Mouse (Mus musculus) midbrain, embryonic 11.5 days (tissue): ENCODE results near the gene Uba5. TPM values are rescaled to one million over a fixed set of nuclear protein-coding genes. Genes with fewer than 3 reads are reported as not detected.
A peak's percentile ranks its signal among the peaks of the same experiment; 100 is the strongest.

Experiments
- ATAC-seq: fragments of 200-750 bp; cut with Nextera tagmentation; 2 replicates; pipeline ENCODE4 v1.8.0; 2017; ENCODE audit warnings: moderate TSS enrichment, moderate library complexity; ENCODE audit not compliant: low FRiP score
- DNase-seq: peaks from one replicate; pipeline ENCODE4 v3.0.0; 2015; ENCODE audit warnings: low spot score; ENCODE audit errors: missing footprints
- H3K27ac ChIP-seq: fragments of 300-500 bp; sonication (generic); 2 replicates; pipeline ENCODE4 v1.5.1; 2014; ENCODE audit warnings: low read depth, low read length
- H3K27me3 ChIP-seq: fragments of 300-500 bp; sonication (generic); 2 replicates; pipeline ENCODE4 v1.6.1; 2014; ENCODE audit warnings: mild to moderate bottlenecking, low read length, moderate library complexity, mixed read lengths; ENCODE audit not compliant: control insufficient read depth, insufficient read depth
- H3K36me3 ChIP-seq: fragments of 300-500 bp; sonication (generic); 2 replicates; pipeline ENCODE4 v1.6.1; 2014; ENCODE audit warnings: mild to moderate bottlenecking, low read length, moderate library complexity, mixed read lengths; ENCODE audit not compliant: control insufficient read depth, insufficient read depth
- H3K4me1 ChIP-seq: fragments of 300-500 bp; sonication (generic); 2 replicates; pipeline ENCODE4 v1.6.1; 2014; ENCODE audit warnings: low read length; ENCODE audit not compliant: control insufficient read depth, insufficient read depth
- H3K4me2 ChIP-seq: fragments of 300-500 bp; sonication (generic); 2 replicates; pipeline ENCODE4 v1.6.1; 2014; ENCODE audit warnings: mild to moderate bottlenecking, moderate library complexity
- H3K4me3 ChIP-seq: fragments of 300-500 bp; sonication (generic); 2 replicates; pipeline ENCODE4 v1.5.1; 2014; ENCODE audit warnings: low read depth, low read length
- H3K9ac ChIP-seq: fragments of 300-500 bp; sonication (generic); 2 replicates; pipeline ENCODE4 v1.6.1; 2014; ENCODE audit warnings: low read length
- H3K9me3 ChIP-seq: fragments of 300-500 bp; sonication (generic); 2 replicates; pipeline ENCODE4 v1.6.1; 2016; ENCODE audit warnings: low read length; ENCODE audit not compliant: control insufficient read depth
- WGBS: fragments of 180-500 bp; shearing (Covaris S2); extraction: QIAGEN DNeasy Blood & Tissue Kit; methylation state at CpG from one replicate; pipeline ENCODE4 v1.1.7; 2014; 5-methylcytosine and 5-hydroxymethylcytosine counted together
- polyA plus RNA-seq: library from polyadenylated mRNA; unstranded; fragments of >200 nt; fragmentation: Nextera tagmentation; extraction: Ambion mirVana; gene quantifications from 2 replicates; pipeline ENCODE4 v1.2.1, GENCODE M21; 2014

The Uba5 gene
- polyA plus RNA-seq, 1 experiment from 2014 or later, result 62.5 TPM

DNA sequence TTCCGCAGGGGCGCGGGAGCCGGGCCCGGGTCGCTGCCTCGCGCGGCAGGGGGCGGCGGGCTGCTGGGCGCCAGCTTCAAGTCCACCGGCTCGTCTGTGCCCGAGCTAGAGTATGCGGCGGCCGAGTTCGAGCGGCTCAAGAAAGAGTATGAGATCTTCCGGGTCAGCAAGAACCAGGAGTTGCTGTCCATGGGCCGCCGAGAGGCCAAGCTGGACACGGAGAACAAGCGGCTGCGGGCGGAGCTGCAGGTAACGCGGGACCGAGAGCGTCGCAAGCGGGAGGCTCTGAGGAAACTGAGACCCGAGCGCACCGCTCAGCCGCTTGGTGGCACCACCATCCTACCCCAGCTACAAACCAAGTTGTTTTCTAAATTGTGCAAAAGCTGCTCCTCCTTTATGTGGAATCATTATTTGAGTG is 60.0 kb downstream of the Uba5 start:
- WGBS, result under 1% methylated on average over 36 of the region's 37 CpGs
- Histone ChIP-seq H3K9me3 (no peaks in the 10 kb centered on the region), H3K27ac (peak overlapping the region; percentile 7; the same call in 1 of the 2 replicates), H3K36me3 (no peaks in the 10 kb centered on the region), H3K9ac (peak overlapping the region; percentile 62), H3K27me3 (no peaks in the 10 kb centered on the region), H3K4me3 (peak overlapping the region; percentile 60), H3K4me2 (peak overlapping the region; percentile 75), H3K4me1 (no peaks in the 10 kb centered on the region)
- DNase-seq (peak; percentile 95), ATAC-seq (peak; percentile 49)

DNA sequence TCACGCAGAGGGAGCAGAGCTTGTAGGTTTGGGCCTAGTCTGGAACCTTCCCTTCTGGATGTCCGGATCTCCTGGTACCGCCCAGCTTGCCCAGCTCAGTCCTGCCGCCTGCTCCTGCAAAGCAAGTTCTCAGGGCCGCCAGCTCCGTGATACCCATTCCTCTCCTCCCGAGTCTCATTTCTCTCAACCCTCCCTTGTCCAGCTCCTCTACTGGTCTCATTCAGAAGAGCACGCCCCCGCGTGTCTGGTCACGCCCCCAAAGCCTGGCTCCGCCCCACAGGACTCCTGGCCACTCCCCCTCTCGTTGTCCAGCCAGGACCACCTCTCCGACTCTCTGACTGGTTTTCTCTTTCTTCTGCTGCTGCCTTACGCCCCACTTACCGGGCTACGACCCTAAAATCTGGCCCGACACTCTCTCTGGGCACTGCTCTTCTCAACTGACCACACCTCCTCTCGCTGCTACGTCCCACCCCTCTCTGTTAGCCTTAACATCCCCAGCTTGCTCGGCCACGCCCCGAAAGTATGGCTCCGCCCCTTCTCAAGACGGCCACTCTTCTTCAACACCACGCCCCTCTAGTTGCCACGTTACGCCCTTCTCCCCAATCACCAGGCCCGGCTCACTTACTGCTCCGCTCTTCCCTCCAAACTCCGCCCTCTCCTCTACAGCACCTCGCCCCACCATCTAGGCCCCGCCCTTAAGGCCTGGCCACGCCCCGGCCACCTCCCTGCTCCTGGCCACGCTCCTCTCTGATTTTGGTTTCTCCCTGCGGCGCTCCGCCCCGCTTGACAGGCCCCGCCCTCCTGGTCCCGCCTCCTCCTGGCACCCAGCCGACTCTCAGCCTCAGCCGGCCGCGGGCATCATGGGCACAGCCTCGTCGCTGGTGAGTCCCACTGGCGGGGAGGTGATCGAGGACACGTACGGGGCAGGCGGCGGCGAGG is 60.7 kb downstream of the Uba5 start, which contains the start of gene Nphp3:
Gene Nphp3, plus strand, starts transcription at position 624 of the 939 bp plus-strand sequence.
- Histone ChIP-seq H3K9me3 (no peaks in the 10 kb centered on the region), H3K4me1 (no peaks in the 10 kb centered on the region), H3K27me3 (no peaks in the 10 kb centered on the region), H3K4me3 (peak within 1 kb of the TSS; percentile 60), H3K9ac (peak within 1 kb of the TSS; percentile 62), H3K27ac (peak within 1 kb of the TSS; percentile 48; the same call in 1 of the 2 replicates), H3K4me2 (peak within 1 kb of the TSS; percentile 75), H3K36me3 (no peaks in the 10 kb centered on the region)
- under 1% methylated on average over 55 of the region's 55 CpGs for WGBS
- DNase-seq (peak; percentile 100), ATAC-seq (peak; percentile 98)

DNA sequence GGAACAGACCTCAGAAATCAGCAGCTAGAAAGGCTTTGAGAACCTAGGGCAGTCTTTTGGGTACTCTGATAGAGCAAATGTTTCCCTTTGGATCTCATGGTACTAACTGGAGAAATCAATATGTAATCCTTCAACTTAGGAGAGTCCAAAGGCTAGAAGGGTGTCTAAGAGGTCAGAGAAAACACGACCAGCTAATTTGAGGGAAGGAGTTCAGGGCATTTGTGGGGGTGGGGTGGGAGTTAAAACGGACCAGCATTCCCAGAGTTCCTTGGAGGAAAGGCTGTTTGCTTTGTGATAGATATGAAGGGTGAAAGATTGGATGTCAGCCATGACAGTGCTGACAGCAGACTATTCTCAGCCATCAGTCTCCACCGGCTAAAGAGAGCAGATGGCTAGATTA is 62.3 kb downstream of the Uba5 start:
- H3K36me3 ChIP-seq, result no peaks in the 10 kb centered on the region
- DNase-seq (no peak), ATAC-seq (no peak)
- no peaks in the 10 kb centered on the region for H3K9me3 ChIP-seq
- H3K27ac ChIP-seq, result no peak overlapping the region
- H3K4me3 ChIP-seq, result no peak overlapping the region
- WGBS, result 70% methylated on average over 3 of the region's 3 CpGs
- H3K27me3 ChIP-seq, result no peaks in the 10 kb centered on the region
- H3K9ac ChIP-seq, result no peak overlapping the region
- no peaks in the 10 kb centered on the region for H3K4me1 ChIP-seq
- no peak overlapping the region for H3K4me2 ChIP-seq

Other genes with a start within 250 kb of the Uba5 start
- gene Nphp3, start 60.6 kb downstream of the Uba5 start, polyA plus RNA-seq, result 3.3 and 3.5 TPM in 2 replicates
- gene Gm28305, start 22.5 kb downstream of the Uba5 start, polyA plus RNA-seq, result not detected in 2 replicates
- gene Acad11, start 243 bp upstream of the Uba5 start, polyA plus RNA-seq, result 7.1 and 7.8 TPM in 2 replicates
- gene Ackr4, start 63.8 kb upstream of the Uba5 start, polyA plus RNA-seq, result 0.36 and 0.57 TPM in 2 replicates
- gene Dnajc13, start 199.8 kb upstream of the Uba5 start, polyA plus RNA-seq, result 22.9 and 25.8 TPM in 2 replicates